Mouse (Mus musculus) brain, embryonic 18.5 days (tissue): ENCODE data around the gene Zg16.
"Not testable (repeated sequence)": the region's sequence is repeated elsewhere in the genome, so short reads cannot be mapped to it uniquely, and the experiment has no call there.

Experiments used
- DNase-seq: peaks from one replicate; pipeline ENCODE4 v3.0.0-alpha.2; 2012; ENCODE audit warnings: low read depth, low spot score

Zg16 gene

DNA sequence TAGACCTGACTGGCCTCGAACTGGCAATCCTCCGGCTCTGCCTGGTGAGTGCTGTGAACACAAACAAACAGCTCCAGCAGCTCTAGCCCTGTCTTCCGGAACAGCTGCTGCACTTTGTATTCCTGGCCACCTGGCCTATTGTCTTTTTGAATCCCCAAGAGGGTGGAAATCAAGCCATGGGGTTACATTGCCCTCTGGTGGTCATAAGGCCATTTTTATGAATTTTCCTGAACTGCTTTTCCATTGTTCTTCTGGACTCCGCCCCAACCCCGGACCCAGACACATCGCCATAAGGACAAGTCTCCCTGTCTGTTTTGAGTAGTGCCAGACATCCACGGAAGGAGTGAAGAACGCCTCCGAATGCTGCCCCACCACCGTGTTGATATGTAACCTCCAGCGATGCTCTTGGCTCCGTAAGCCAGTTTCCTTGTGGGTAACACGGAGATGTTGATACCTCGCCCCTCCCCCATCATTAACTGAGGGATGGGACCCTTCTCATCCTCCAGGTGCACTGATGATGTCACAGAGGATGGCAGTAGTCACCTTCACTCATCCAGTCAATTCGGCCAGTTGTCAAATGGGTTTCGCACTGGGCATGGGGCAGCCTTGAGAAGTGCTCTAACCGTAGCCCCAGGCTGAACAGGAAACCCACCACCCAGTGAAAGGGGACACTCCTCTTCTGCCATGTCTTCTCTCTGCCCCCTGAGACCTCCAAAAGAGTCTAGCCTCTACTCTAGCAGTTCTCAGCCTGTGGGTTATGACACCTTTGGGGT lies 17.6 kb upstream of the Zg16 start:
- DNase-seq = peak; percentile 60

GRCm38 (mm10) chr7:127103960-127104359 lies 16.8 kb upstream of the Zg16 start:
- DNase-seq = no peak

DNA sequence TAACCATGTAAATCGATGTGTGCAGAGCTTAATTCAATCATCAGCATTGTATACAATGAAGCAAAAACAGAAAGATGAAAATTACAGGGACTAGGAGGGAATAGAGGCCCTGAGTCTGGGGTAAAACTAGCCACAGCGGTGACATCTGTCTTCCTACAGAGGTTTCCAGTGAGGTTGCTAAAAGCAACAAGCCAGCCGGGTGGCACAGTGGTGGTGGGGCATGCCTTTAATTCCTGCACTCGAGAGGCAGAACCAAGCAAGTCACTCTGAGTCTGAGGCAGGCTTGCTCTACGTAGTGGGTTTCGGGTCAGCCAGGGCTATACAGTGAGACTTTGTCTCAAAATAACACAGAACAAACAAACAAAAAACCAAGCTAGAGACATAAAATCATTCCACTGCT lies 15.0 kb upstream of the Zg16 start:
- no peak for DNase-seq

DNA sequence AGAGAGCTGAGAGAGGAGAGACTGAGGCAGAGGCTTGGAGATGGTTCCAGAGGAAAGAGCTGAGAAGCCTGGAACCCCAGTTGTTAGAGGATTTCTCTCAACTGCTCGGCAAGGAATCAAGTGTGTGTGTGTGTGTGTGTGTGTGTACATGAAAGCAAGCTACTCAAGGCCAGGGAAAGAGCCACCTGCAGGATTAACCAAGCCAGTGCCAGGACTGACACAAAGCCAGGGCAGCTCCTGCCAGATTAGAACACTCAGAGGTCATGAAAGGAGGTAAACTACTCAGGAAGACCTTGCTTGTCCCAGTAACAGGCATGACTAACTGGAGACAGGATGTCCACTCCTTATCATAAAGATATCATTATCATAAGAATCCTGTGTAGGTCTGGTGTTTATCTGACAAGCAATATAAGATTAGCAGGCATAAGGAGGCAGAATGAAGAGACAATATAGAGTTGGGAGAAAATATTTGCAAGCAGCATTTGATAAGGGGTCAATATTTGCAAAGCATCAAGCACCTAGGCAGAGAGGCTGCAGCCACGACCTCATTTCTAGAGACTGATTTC lies 14.4 kb upstream of the Zg16 start:
- no peak for DNase-seq

DNA sequence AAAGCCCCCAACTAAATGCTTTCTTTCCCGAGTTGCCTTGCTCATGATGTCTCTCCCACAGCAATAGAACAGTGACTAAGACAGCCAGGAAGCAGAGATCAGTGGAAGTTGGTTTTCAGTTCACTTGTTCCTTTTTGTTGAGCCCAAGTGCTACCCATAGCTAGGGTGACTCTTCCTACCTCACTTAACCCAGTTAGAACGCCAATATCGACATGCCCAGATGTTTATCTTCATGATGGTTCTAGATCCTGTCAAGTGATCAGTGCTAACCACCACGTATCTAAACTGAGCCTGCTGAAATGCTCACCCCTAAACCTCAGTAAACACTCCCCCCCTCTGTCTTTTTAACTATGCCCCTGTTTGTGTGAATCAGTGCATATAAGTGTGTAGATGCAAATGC lies 12.4 kb upstream of the Zg16 start:
- no peak for DNase-seq

GRCm38 (mm10) chr7:127098950-127099349 lies 11.8 kb upstream of the Zg16 start:
- DNase-seq = no peak

DNA sequence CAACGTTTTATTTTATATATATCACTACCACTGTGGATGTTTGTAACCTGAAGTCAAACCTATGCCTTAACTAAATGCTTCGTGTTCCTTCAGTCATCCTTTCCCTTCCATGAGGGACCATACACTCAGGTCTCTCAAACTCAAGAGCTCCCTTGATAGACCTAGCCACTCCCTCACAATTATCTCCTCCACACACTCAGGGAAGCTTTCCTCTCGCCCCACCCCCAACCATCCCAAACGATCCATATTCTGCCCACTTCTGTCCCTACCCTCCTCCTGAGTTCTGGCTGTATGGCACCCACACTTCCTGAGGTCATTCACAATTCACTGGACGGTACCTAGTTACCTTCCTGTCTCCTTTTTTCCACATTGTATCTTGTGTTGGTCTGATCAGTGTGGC lies 11.4 kb upstream of the Zg16 start:
- DNase-seq = no peak

DNA sequence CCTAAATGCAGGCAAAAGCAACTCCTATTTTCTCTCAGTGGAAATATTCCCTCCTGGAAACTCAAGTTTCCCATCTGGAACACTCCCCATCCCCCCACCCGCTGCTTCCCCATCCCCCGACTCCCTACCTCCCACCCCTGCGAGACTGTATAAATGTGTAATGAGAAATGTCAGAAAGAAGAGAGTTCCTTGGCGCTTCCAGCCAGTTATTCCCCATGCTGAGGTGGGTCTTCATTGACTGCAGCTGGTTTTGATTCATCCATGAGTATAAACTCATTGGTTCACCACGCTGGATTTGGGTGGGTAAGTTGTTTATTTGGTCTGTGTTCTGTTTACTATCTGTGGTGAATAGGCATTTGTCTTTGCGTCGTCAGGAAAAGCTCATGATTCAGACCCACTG lies 9.3 kb upstream of the Zg16 start:
- DNase-seq = no peak

DNA sequence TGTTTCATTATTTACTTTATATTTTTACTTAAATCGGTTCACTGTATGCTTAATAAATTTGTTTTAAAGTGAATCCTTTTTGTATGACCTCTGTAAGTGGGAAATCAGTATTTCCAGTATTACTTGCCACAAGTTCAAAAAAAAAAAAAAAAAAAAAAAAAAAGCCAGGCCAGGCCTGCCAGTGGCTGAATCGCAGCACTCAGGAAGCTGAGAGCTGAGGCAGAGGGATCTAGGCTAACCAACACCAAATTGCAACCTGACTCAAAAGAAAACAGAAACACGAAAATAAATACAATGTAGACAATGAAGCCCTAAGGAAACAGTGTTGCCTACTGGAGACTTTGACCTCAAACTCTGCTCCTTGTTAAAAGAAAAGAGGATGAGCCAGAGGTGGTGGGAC lies 6.8 kb upstream of the Zg16 start:
- DNase-seq = no peak

GRCm38 (mm10) chr7:127091114-127091896 lies 4.2 kb upstream of the Zg16 start, which contains the start of gene AI467606:
Gene AI467606, plus strand, starts transcription at chr7:127091359.
- DNase-seq = no peak

GRCm38 (mm10) chr7:127090154-127091113 lies 3.3 kb upstream of the Zg16 start:
- DNase-seq = no peak

DNA sequence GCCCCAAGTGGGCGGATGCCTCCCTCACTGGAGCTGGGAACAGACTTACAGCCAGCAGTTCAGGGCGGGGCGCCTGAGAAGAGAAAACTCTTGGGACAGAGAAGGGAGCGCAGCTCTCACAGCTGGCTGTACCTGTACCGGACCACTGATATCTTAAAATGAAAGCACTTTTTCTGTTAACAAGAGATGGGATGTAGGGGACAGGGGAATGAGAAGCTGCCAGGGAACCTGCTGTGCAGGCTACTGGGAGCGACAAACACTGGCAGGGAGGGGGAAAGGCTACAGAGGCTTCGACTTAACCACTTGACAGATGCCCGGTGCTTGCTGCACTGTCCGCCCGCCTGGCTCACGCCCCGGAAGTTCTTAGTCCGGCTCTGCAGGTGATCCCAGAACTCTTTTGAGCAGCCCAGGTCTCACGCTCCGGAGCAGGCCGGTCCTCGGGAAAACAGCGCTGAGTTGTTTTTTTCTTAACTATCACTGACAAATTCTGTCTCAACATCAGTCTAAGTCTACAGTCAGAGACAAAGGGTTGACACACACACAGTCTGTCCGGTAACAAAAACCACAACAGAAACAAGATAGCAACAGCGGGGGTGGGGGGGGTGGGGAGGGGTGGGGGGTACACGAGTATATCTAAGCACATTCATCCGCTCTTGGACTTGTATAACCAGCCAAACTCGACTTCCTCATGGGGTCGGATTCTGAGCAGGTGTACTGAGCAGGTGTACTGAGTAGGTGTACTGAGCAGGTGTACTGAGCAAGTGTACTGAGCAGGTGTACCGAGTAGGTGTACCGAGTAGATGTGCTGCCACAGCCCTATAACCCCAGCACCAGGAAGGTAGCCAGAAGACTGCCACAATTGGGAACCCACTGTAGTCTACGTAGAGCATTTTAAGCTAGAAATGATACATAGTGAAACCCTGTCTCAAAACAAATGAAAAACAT lies 2.0 kb upstream of the Zg16 start:
- DNase-seq = no peak

DNA sequence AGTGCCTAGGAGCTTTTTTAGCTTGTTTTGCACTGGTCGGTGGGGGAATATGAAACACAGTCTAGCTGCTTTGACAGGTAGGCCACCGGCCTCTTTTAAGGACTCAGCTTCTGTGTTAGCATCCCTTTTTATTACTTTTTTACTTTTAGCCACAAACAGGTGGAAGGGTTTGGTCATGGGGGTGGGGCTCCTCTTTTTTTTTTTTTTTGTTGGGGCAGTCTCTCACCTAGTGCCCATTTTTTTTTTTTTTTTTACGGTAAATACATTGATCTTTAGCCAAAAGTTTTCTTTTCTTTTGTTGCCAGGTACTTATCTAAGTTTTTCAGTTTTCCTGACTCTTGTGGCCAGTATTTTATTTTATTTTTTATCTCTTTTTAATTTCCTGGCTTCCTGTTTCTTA lies 955 bp upstream of the Zg16 start:
- no peak for DNase-seq

- DNase-seq = not testable (repeated sequence)
Observed at GRCm38 (mm10) chr7:127085751-127086150, 1.4 kb downstream of the Zg16 start.

GRCm38 (mm10) chr7:127084794-127085193 lies 2.3 kb downstream of the Zg16 start:
- no peak for DNase-seq

- no peak for DNase-seq
Observed at GRCm38 (mm10) chr7:127083689-127084088, 3.4 kb downstream of the Zg16 start.

DNA sequence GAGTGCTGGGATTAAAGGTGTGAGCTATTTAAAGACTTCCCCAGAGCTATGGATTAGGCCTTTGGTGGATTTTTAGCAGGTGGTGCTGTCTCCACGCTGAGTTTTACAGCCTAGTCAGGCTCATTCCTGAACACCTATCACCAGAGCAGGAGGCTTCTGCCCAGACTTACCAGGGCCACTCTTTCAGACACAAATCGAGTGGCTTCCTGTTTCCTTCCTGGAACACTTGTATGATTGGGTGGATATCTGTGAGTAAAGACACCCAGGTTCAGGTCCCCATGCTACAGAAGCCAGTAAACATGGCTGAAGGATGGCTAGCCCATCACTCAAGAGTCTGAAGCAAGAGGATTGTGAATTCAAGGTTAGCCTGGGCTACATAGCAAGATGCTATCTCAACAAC lies 4.1 kb downstream of the Zg16 start:
- DNase-seq = no peak

DNA sequence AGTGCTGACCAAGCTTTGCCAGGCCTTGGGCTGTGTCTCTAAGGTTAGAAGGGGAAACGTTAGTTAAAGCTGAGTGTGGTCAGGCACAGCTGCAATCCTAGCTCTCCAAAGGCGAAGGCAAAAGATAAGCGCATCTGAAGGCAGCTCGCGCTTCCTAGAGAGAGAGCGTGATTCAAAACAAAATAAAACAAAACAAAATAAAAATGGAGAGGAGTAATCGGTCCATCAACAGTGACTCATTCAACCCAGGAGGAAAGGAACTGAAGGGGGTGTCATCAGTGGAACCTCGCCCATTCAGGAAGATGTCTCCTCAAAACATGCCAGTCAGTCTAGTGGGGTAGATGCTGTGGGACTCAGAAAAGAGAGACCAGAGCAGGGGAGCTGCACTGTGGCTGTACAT lies 4.9 kb downstream of the Zg16 start:
- DNase-seq = no peak

GRCm38 (mm10) chr7:127080045-127080444 lies 7.1 kb downstream of the Zg16 start:
- DNase-seq = no peak

- no peak for DNase-seq
Observed at GRCm38 (mm10) chr7:127077692-127078091, 9.4 kb downstream of the Zg16 start.
